Mouse (Mus musculus) neural tube, embryonic 10.5 days (tissue): ENCODE data around the gene Ube2d1.
A peak's percentile ranks its signal among the peaks of the same experiment; 100 is the strongest.

Experiments
- DNase-seq: peaks from one replicate; pipeline ENCODE4 v3.0.0-alpha.2; 2017; ENCODE audit warnings: low spot score; ENCODE audit errors: extremely low spot score

The Ube2d1 gene

DNA sequence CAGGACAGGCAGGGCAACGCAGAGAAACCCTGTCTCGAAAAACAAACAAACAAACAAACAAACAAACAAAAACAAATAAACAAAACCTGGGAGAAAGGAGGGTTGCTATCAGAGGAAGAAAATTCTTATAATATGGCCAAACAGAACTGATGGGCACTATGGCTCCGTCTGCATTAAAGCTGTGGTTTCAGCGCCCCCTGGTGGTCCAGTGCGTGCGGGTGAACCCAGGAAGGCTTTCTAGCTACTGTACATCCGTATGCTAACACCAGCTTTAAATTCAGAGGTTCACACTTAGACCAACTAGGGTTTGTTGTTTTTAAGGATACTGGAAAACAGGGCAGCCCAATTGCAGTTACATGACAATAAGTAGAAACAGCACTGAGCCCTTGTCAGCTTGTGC lies 59.2 kb downstream of the Ube2d1 start:
- peak; percentile 77 for DNase-seq

DNA sequence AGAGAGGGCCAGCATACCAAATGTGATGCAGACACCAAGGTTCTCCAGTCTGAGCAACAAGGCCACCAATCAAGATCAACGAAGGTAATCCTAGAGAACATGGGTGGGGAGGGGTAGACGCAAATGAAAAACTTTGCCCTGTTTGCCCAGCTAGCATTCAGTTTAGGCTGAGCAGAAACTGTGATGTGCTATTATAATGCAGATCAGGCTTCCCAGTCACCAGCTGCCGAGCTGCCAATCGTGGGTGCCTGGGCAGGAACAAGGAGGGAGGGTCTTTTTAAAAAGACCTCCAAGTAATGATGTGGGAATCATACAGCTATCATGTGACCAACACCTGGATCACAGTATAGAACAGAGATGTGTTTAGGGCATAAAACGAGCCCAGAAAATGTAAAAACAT lies 62.0 kb downstream of the Ube2d1 start:
- DNase-seq, result no peak

DNA sequence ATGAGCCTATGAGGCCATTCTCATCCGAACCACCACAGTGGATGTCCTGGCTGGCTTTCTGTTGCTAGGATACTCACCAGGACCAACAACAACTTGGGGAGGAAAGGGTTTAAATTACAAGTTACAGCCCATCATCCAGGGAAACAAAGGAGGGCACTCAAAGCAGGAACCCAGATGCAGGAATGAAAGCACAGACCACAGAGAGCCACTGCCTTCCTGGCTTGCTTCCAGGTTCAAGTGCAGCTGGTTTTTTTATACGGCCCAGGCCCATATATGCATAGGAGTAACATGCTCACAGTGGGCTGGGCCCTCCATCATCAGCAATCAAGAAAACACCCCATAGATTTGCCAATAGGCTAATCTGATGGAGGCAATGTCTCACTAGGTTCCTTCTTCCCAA lies 62.4 kb downstream of the Ube2d1 start:
- DNase-seq, result no peak

DNA sequence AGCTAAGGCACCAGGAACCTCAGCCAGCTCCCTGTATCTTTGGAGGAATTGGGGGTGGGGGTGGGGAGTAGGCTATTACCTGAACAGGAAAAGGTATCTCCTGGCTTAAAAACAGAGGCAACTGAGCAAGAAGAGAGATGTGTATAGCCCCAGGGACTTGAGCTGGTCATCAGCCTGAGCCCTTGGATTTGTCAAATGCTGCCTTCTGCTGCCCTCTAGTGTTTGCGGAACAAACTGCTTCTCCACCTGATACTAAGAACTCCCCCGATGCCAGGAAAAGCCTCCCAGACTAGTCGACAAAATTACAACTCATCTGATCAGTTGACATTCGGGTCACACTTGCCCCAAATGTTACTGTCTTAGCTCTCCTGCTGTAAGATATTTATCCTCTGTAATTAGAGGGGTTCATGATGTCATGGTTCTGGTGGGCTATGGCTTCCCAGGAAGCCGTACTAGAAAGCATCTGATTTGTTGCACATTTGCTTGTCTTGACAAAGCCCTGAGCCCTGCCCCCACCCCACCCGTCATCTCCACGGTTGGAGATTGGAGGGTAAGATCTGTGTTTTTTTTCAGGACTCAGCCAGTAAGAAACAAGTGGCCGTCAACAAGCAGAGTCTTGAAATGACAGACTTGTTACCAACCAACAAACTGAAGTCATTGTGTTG lies 66.7 kb downstream of the Ube2d1 start:
- peak; percentile 82 for DNase-seq

DNA sequence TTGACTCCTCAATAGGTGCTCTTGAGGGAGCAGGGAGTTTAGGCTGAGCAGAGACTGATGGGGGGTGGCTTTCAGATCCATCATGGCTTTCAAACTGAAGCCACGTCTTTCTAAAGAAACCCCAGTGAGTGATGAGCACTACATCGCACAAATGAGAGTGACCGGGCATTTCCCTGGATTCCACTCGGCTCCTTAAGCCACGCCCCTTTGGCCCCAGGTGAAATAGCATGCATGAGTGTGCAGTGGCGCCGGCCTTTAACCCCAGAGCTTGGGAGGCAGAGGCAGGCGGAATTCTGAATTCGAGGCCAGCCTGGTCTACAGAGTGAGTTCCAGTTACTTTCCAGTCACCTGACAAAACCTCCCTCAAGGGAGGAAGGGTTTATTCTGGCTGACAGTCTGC lies 69.1 kb downstream of the Ube2d1 start:
- no peak for DNase-seq
